Mouse (Mus musculus): ENCODE results near the gene Celf3. TPM values are rescaled to one million over a fixed set of nuclear protein-coding genes. Genes with fewer than 3 reads are reported as not detected.

Gene Celf3
- polyA plus RNA-seq, 1 experiment from 2014 or later: 44.0 TPM

DNA sequence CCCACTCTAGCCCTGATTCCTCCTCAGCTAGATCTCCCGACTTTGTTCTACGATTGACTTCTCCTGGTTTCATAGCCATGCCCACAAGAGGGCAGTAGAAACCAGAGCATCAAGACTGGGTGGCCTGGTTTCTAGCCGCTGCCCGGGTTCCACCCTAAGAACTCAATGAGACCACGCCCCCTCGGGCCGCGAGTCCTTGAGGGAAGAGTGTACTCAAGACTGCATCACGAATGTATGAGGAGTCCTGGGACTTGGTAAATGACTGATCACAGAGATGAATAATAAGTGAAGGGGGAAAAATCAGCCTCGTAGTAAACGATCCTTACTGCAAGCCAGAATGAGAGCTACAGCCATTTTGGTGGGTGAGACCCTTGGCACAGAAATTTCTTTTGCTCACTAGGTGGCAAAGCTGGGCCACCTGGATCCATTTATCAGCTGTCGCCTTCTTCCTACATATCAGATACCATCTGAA, 21.5 kb upstream of the Celf3 start:
- no peak overlapping the region for H3K4me3 ChIP-seq (ENCODE audit: low read depth, low read length)
- H3K4me2 ChIP-seq (replicated peaks; ENCODE audit: low read depth, low read length): peak overlapping the region; percentile 4; the same call in 1 of the 2 replicates
- no peaks in the 10 kb centered on the region for H3K4me1 ChIP-seq (ENCODE audit: control insufficient read depth, insufficient read depth, low read length)
- H3K27me3 ChIP-seq (ENCODE audit: control insufficient read depth, insufficient read depth, low read length): no peaks in the 10 kb centered on the region
- no peaks in the 10 kb centered on the region for H3K9me3 ChIP-seq (ENCODE audit: control insufficient read depth, low read depth, low read length)
- 2% methylated on average over 12 of the region's 12 CpGs for WGBS
- H3K36me3 ChIP-seq (ENCODE audit: control insufficient read depth, insufficient read depth, low read length): no peaks in the 10 kb centered on the region
- H3K9ac ChIP-seq (replicated peaks; ENCODE audit: low read depth, low read length): no peak overlapping the region
- H3K27ac ChIP-seq (ENCODE audit: low read length): no peak overlapping the region
- ATAC-seq (ENCODE audit: insufficient number of reproducible peaks, insufficient read depth, low FRiP score, low read depth): peak; percentile 79

DNA sequence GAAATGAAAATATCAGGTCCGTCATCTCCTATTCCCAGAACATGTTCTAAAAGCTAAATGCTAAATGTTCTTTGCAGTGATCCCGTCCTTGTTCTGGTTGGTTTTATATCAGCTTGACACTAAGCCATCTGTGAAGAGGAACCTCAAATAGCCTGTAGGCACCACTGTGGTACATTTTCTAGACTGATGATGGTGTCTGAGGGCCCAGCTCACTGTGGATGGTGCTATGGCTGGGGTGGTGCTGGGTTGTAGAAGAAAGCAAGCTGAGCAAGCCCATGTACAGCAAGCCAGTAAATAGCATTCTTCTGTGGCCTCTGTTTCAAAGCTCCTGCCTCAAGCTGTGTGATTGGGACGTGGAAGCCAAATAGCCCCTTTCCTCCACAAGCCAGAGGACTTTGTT, 21.0 kb upstream of the Celf3 start:
- Histone ChIP-seq H3K27me3 (ENCODE audit: control insufficient read depth, insufficient read depth, low read length) (no peaks in the 10 kb centered on the region), H3K9ac (replicated peaks; ENCODE audit: low read depth, low read length) (no peak overlapping the region), H3K27ac (ENCODE audit: low read length) (no peak overlapping the region), H3K4me1 (ENCODE audit: control insufficient read depth, insufficient read depth, low read length) (no peaks in the 10 kb centered on the region), H3K9me3 (ENCODE audit: control insufficient read depth, low read depth, low read length) (no peaks in the 10 kb centered on the region), H3K36me3 (ENCODE audit: control insufficient read depth, insufficient read depth, low read length) (no peaks in the 10 kb centered on the region), H3K4me2 (replicated peaks; ENCODE audit: low read depth, low read length) (no peak overlapping the region), H3K4me3 (ENCODE audit: low read depth, low read length) (no peak overlapping the region)
- WGBS: 70% methylated on average over 3 of the region's 3 CpGs
- ATAC-seq (ENCODE audit: insufficient number of reproducible peaks, insufficient read depth, low FRiP score, low read depth): no peak

DNA sequence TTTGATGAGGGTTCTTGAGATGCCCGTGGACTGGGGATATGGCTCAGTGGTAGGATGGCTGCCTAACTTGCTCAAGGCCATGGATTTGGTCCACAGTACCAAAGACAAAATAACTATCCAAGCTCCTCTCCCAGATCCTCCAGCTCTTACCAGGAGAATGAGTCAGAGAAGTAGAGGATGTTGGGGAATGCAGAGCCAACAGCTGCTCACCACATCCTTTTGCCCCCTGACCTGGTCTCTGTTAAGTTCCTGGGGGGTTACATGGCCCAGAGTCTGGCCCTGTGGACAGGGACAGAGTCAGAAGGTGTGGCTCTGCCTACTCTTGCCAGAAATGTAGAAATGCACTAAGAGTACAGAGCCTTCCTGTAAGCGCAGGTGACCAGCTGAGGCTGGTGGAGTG, 18.3 kb upstream of the Celf3 start:
- Histone ChIP-seq H3K27me3 (ENCODE audit: control insufficient read depth, insufficient read depth, low read length) (no peaks in the 10 kb centered on the region), H3K4me2 (replicated peaks; ENCODE audit: low read depth, low read length) (no peak overlapping the region), H3K36me3 (ENCODE audit: control insufficient read depth, insufficient read depth, low read length) (no peaks in the 10 kb centered on the region), H3K9me3 (ENCODE audit: control insufficient read depth, low read depth, low read length) (no peaks in the 10 kb centered on the region), H3K4me3 (ENCODE audit: low read depth, low read length) (no peak overlapping the region), H3K4me1 (ENCODE audit: control insufficient read depth, insufficient read depth, low read length) (no peaks in the 10 kb centered on the region), H3K9ac (replicated peaks; ENCODE audit: low read depth, low read length) (no peak overlapping the region), H3K27ac (ENCODE audit: low read length) (no peak overlapping the region)
- WGBS: 94% methylated on average over 2 of the region's 2 CpGs
- ATAC-seq (ENCODE audit: insufficient number of reproducible peaks, insufficient read depth, low FRiP score, low read depth): no peak

DNA sequence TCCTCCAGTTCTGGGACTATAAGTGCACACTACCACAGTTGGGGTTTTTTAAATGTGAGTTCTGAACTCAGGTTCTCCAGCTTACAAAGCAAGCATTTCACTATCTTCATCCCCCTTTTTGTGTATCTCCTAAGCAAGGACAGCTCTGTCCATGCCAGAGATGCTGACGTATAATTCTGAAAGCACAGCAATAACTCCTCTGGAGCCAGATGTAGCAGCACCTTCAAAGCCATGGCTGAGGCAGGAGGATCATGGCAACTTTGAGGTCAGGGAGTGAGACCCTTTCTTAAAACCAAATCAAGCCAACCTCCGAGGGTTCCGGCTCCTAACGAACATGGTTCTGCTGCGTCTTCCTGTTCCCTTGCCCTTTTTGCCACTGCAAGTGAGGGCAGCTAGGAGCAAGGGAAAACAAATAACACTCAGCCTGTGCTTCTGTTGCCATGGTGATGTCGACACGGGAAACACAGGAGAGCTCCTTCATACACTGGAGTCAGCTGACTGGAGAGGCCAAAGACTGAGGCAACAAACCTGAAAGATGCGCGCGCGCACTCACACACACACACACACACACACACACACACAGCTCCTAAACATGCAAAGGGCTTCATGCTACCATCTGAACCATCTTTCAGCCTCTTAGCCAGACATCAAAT, 14.0 kb upstream of the Celf3 start:
- no peak overlapping the region for H3K4me3 ChIP-seq (ENCODE audit: low read depth, low read length)
- no peaks in the 10 kb centered on the region for H3K4me1 ChIP-seq (ENCODE audit: control insufficient read depth, insufficient read depth, low read length)
- H3K27me3 ChIP-seq (ENCODE audit: control insufficient read depth, insufficient read depth, low read length): no peaks in the 10 kb centered on the region
- WGBS: 52% methylated on average over 11 of the region's 11 CpGs
- ATAC-seq (ENCODE audit: insufficient number of reproducible peaks, insufficient read depth, low FRiP score, low read depth): no peak
- no peak overlapping the region for H3K27ac ChIP-seq (ENCODE audit: low read length)
- no peaks in the 10 kb centered on the region for H3K36me3 ChIP-seq (ENCODE audit: control insufficient read depth, insufficient read depth, low read length)
- H3K9ac ChIP-seq (replicated peaks; ENCODE audit: low read depth, low read length): no peak overlapping the region
- H3K9me3 ChIP-seq (ENCODE audit: control insufficient read depth, low read depth, low read length): no peaks in the 10 kb centered on the region
- H3K4me2 ChIP-seq (replicated peaks; ENCODE audit: low read depth, low read length): no peak overlapping the region

DNA sequence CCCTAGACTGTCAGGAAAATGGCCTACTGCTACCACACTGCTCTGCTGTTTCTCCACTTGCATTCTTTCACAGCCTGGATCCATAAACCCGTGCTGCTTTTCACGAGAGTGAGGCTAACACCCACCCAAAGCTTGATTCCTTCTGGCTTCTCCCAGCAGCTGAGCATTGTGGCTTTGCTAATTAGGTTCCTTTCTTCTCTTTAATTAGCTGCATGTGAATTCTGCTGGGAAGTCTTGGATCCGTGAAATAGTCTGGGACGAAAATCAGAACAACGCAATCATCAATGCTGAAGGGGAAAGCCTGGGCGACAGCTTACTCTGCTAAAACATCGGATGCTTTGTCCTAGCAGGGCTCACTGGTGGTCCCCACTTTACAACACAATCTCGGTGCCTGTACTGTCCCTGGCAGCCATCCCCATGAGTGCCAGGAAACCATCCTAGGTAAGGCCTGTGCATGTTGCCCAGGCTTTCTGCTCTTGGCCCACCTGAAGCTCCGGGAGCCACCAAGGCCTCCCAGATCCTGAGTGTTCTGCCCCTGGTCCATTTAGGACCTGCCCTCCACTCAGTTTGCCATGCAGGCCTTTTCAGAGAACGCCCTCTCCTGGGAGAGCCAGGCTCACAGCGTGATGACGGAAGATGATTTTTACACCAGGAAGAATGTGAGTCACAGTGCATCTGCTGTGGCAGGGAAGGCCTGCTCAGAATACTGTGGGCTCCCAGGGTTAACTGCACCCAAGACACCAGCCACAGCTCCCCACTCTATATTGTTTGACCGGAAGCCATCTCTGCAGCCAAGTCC, 12.3 kb upstream of the Celf3 start:
- no peak for ATAC-seq (ENCODE audit: insufficient number of reproducible peaks, insufficient read depth, low FRiP score, low read depth)
- H3K27me3 ChIP-seq (ENCODE audit: control insufficient read depth, insufficient read depth, low read length): no peaks in the 10 kb centered on the region
- no peak overlapping the region for H3K9ac ChIP-seq (replicated peaks; ENCODE audit: low read depth, low read length)
- H3K36me3 ChIP-seq (ENCODE audit: control insufficient read depth, insufficient read depth, low read length): no peaks in the 10 kb centered on the region
- WGBS: 72% methylated on average over 13 of the region's 13 CpGs
- no peak overlapping the region for H3K4me3 ChIP-seq (ENCODE audit: low read depth, low read length)
- no peaks in the 10 kb centered on the region for H3K4me1 ChIP-seq (ENCODE audit: control insufficient read depth, insufficient read depth, low read length)
- H3K9me3 ChIP-seq (ENCODE audit: control insufficient read depth, low read depth, low read length): no peaks in the 10 kb centered on the region
- H3K27ac ChIP-seq (ENCODE audit: low read length): no peak overlapping the region
- no peak overlapping the region for H3K4me2 ChIP-seq (replicated peaks; ENCODE audit: low read depth, low read length)

DNA sequence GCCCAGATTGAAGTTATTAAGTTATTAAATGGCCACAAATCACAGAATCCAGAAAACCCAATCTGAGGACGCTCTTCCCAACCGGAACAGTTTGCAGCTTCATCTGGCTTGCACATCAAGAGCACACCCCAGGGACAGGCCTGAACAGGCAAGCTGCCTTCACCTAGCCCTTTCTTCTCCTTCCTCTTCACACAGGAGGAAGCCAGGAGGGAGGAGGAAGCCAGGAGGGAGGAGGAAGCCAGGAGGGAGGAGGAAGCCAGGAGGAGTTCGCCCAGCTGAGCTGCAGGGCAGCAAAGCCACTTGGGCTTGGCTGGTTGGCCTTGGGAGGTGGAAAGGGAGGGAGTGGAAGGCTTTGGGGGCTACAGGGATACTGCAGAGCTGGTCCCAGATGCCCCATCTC, 9.2 kb upstream of the Celf3 start:
- H3K9ac ChIP-seq (replicated peaks; ENCODE audit: low read depth, low read length): no peak overlapping the region
- H3K27ac ChIP-seq (ENCODE audit: low read length): peak overlapping the region; percentile 21; the same call in 1 of the 2 replicates
- H3K9me3 ChIP-seq (ENCODE audit: control insufficient read depth, low read depth, low read length): no peaks in the 10 kb centered on the region
- WGBS: 51% methylated on average over 3 of the region's 3 CpGs
- no peak overlapping the region for H3K4me2 ChIP-seq (replicated peaks; ENCODE audit: low read depth, low read length)
- 0 out of 2 replicates have a peak, but pooled peaks cover 3% of the 10 kb centered on the region for H3K4me1 ChIP-seq (ENCODE audit: control insufficient read depth, insufficient read depth, low read length)
- H3K27me3 ChIP-seq (ENCODE audit: control insufficient read depth, insufficient read depth, low read length): no peaks in the 10 kb centered on the region
- H3K4me3 ChIP-seq (ENCODE audit: low read depth, low read length): no peak overlapping the region
- H3K36me3 ChIP-seq (ENCODE audit: control insufficient read depth, insufficient read depth, low read length): no peaks in the 10 kb centered on the region
- no peak for ATAC-seq (ENCODE audit: insufficient number of reproducible peaks, insufficient read depth, low FRiP score, low read depth)

DNA sequence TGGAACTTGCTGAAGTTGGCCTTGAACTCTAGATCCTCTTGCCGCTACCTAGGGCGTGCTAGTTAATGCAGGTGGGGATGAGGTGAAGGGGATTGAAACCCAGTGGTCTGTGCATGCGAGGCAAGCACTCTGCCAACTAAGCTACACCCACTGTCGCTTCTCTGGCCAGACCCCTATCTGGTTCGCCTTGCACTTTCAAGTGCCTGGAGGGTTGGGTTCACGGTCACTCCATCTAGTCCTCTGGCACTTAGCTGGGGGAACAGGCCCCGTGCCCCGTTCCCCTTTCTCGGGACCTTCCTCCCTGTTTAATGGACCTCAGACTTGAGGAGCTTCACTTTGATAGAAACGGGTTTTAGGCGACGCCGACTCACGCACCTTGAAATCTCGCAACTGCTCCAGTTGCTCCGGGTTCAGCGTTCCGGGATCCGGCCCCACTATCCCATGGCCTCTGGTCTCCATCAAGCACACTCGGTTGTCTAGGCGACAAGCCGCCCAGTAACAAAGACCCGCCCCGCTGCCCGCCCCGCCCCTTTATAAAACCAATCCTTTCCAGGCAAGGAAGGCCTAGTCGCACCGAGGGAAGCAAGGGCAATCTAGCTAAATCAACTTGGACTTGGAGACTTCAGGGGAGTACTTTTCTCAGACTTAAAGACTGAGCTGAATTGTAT, 5.5 kb upstream of the Celf3 start:
- Histone ChIP-seq H3K36me3 (ENCODE audit: control insufficient read depth, insufficient read depth, low read length) (no peaks in the 10 kb centered on the region), H3K4me2 (replicated peaks; ENCODE audit: low read depth, low read length) (peak overlapping the region; percentile 38), H3K9ac (replicated peaks; ENCODE audit: low read depth, low read length) (no peak overlapping the region), H3K27ac (ENCODE audit: low read length) (0 out of 2 replicates have a peak overlapping the region, but pooled peaks have one; percentile 33), H3K4me3 (ENCODE audit: low read depth, low read length) (peak overlapping the region; percentile 6; the same call in 1 of the 2 replicates), H3K4me1 (ENCODE audit: control insufficient read depth, insufficient read depth, low read length) (0 out of 2 replicates have a peak, but pooled peaks cover 3% of the 10 kb centered on the region), H3K9me3 (ENCODE audit: control insufficient read depth, low read depth, low read length) (no peaks in the 10 kb centered on the region), H3K27me3 (ENCODE audit: control insufficient read depth, insufficient read depth, low read length) (no peaks in the 10 kb centered on the region)
- peak; percentile 72; the same call in 1 of the 2 replicates for ATAC-seq (ENCODE audit: insufficient number of reproducible peaks, insufficient read depth, low FRiP score, low read depth)
- 10% methylated on average over 28 of the region's 28 CpGs for WGBS

DNA sequence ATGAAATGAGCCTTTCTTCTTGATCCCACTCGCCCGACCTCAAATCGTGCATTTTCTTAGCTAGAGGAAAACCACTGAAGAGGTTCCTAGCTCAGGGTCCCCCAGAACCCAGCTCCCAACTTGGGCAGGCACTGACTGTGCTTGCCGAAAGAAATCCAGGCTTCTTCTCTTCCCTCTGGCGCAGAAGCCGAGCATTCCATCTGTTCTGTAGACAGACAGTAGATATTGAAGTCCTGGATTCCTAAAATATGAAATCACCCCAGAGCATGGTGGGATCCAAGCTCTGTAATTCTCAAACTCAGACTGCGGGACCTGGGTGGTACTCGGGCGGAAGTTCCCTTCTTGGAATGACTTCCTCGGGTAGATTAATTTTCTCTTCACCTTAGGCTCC, 5.0 kb upstream of the Celf3 start:
- H3K27ac ChIP-seq (ENCODE audit: low read length): peak overlapping the region; percentile 33; the same call in 1 of the 2 replicates
- 48% methylated on average over 10 of the region's 10 CpGs for WGBS
- no peak for ATAC-seq (ENCODE audit: insufficient number of reproducible peaks, insufficient read depth, low FRiP score, low read depth)

More for the DNA sequence above, 5.0 kb upstream of the Celf3 start:
- H3K27me3 ChIP-seq (ENCODE audit: control insufficient read depth, insufficient read depth, low read length): no peaks in the 10 kb centered on the region
- no peak overlapping the region for H3K4me3 ChIP-seq (ENCODE audit: low read depth, low read length)
- H3K9me3 ChIP-seq (ENCODE audit: control insufficient read depth, low read depth, low read length): no peaks in the 10 kb centered on the region
- H3K4me1 ChIP-seq (ENCODE audit: control insufficient read depth, insufficient read depth, low read length): 0 out of 2 replicates have a peak, but pooled peaks cover 3% of the 10 kb centered on the region
- no peaks in the 10 kb centered on the region for H3K36me3 ChIP-seq (ENCODE audit: control insufficient read depth, insufficient read depth, low read length)
- peak overlapping the region; percentile 38; the same call in 1 of the 2 replicates for H3K4me2 ChIP-seq (replicated peaks; ENCODE audit: low read depth, low read length)
- H3K9ac ChIP-seq (replicated peaks; ENCODE audit: low read depth, low read length): no peak overlapping the region

Measured in stomach, embryonic 14.5 days (tissue).